Mouse (Mus musculus) liver, adult 2 months (tissue): ENCODE results near the gene Plgrkt. TPM values are rescaled to one million over a fixed set of nuclear protein-coding genes. Genes with fewer than 3 reads are reported as not detected.
A peak's percentile ranks its signal among the peaks of the same experiment; 100 is the strongest.

Experiments
- DNase-seq: peaks from one replicate; pipeline ENCODE4 v3.0.0-alpha.2; 2011; ENCODE audit warnings: low read depth, low spot score; ENCODE audit errors: extremely low read depth
- H3K27ac ChIP-seq: fragments of 200-500 bp; replicated peaks from 2 replicates; pipeline ENCODE4 v1.5.1; 2012; ENCODE audit warnings: low read depth, mild to moderate bottlenecking, control low read depth, inconsistent platforms, low read length; ENCODE audit not compliant: insufficient read depth
- H3K27me3 ChIP-seq: fragments of 200-500 bp; 2 replicates; pipeline ENCODE4 v1.6.1; 2012; ENCODE audit warnings: mild to moderate bottlenecking, moderate library complexity, low read length, inconsistent platforms; ENCODE audit not compliant: control insufficient read depth, insufficient read depth
- H3K36me3 ChIP-seq: fragments of 200-500 bp; 2 replicates; pipeline ENCODE4 v1.6.1; 2012; ENCODE audit warnings: low read length, inconsistent platforms; ENCODE audit not compliant: control insufficient read depth, insufficient read depth
- H3K4me1 ChIP-seq: fragments of 200-500 bp; 2 replicates; pipeline ENCODE4 v1.6.1; 2011; ENCODE audit warnings: low read length; ENCODE audit not compliant: control insufficient read depth, insufficient read depth
- H3K4me3 ChIP-seq: fragments of 200-500 bp; 2 replicates; pipeline ENCODE4 v1.5.1; 2011; ENCODE audit warnings: low read depth, mild to moderate bottlenecking, control low read depth, low read length, moderate library complexity; ENCODE audit not compliant: insufficient read depth
- H3K79me2 ChIP-seq: fragments of 200-500 bp; 2 replicates; pipeline ENCODE4 v1.6.1; 2012; ENCODE audit warnings: inconsistent platforms, mild to moderate bottlenecking, low read length, moderate library complexity; ENCODE audit not compliant: control insufficient read depth, insufficient read depth
- H3K9ac ChIP-seq: fragments of 200-500 bp; 2 replicates; pipeline ENCODE4 v1.6.1; 2012; ENCODE audit warnings: low read depth, mild to moderate bottlenecking, control low read depth, inconsistent platforms, low read length
- CTCF ChIP-seq: fragments of 200-500 bp; IDR thresholded peaks from 2 replicates; pipeline ENCODE4 v1.5.1; 2011; ENCODE audit warnings: low read depth, low read length, control low read depth
- POLR2A ChIP-seq: fragments of 200-500 bp; IDR thresholded peaks from 2 replicates; pipeline ENCODE4 v1.6.1; 2011; ENCODE audit warnings: low read length, control low read depth; ENCODE audit not compliant: insufficient read depth; ENCODE audit errors: extremely low read depth
- WGBS: fragments of 180-500 bp; shearing (Covaris S2); methylation state at CpG from one replicate; pipeline ENCODE4 v1.1.7; 2018; 5-methylcytosine and 5-hydroxymethylcytosine counted together
- polyA plus RNA-seq: library from polyadenylated mRNA; depleted of rRNA; stranded (reverse); fragments of >200 nt; gene quantifications from 2 replicates; pipeline ENCODE4 v1.2.3, GENCODE M21; 2012
- total RNA-seq: library from RNA; depleted of rRNA; stranded (reverse); fragments of >200 nt; gene quantifications from 2 replicates; pipeline ENCODE4 v1.2.3, GENCODE M21; 2014

The Plgrkt gene
- total and polyA plus RNA-seq, 2 experiments, result 14.0 to 14.8 TPM

- Histone ChIP-seq H3K4me1 (peaks cover 2% of the 10 kb centered on the region; the same call in 1 of the 2 replicates), H3K27me3 (no peaks in the 10 kb centered on the region), H3K4me3 (peak overlapping the region; percentile 29; the same call in 1 of the 2 replicates), H3K36me3 (peaks cover 1% of the 10 kb centered on the region), H3K9ac (no peak overlapping the region), H3K27ac (no peak overlapping the region), H3K79me2 (no peaks in the 10 kb centered on the region)
- TF ChIP-seq POLR2A (no peak), CTCF (peak; percentile 95)
- WGBS, result 4% methylated on average over 20 of the region's 20 CpGs
- peak; percentile 65 for DNase-seq
These were observed 12.0 kb downstream of the Plgrkt start for GRCm38 (mm10) chr19:29354895-29355877.

- 82% methylated on average over 5 of the region's 5 CpGs for WGBS
- TF ChIP-seq CTCF, result no peak
- TF ChIP-seq POLR2A, result no peak
These were observed 16.2 kb downstream of the Plgrkt start for GRCm38 (mm10) chr19:29350991-29351390.

GRCm38 (mm10) chr19:29345636-29346035, 21.6 kb downstream of the Plgrkt start:
- Histone ChIP-seq H3K79me2 (no peaks in the 10 kb centered on the region), H3K27ac (no peak overlapping the region), H3K4me1 (no peaks in the 10 kb centered on the region; the same call in 1 of the 2 replicates), H3K4me3 (no peak overlapping the region), H3K36me3 (peaks cover 2% of the 10 kb centered on the region; the same call in 1 of the 2 replicates), H3K9ac (no peak overlapping the region), H3K27me3 (no peaks in the 10 kb centered on the region)
- DNase-seq, result no peak
- TF ChIP-seq CTCF, result no peak
- TF ChIP-seq POLR2A, result no peak
- 45% methylated on average over 6 of the region's 6 CpGs for WGBS

More at GRCm38 (mm10) chr19:29350991-29351390, 16.2 kb downstream of the Plgrkt start:
- no peaks in the 10 kb centered on the region for H3K27me3 ChIP-seq
- H3K9ac ChIP-seq, result no peak overlapping the region
- DNase-seq, result no peak
- H3K36me3 ChIP-seq, result peaks cover 2% of the 10 kb centered on the region
- H3K4me3 ChIP-seq, result no peak overlapping the region
- no peaks in the 10 kb centered on the region for H3K79me2 ChIP-seq
- peaks cover 2% of the 10 kb centered on the region; the same call in 1 of the 2 replicates for H3K4me1 ChIP-seq
- no peak overlapping the region for H3K27ac ChIP-seq

GRCm38 (mm10) chr19:29344868-29345267, 22.3 kb downstream of the Plgrkt start:
- DNase-seq, result no peak
- Histone ChIP-seq H3K27me3 (no peaks in the 10 kb centered on the region), H3K27ac (no peak overlapping the region), H3K4me3 (no peak overlapping the region), H3K4me1 (no peaks in the 10 kb centered on the region; the same call in 1 of the 2 replicates), H3K36me3 (no peaks in the 10 kb centered on the region), H3K9ac (no peak overlapping the region), H3K79me2 (no peaks in the 10 kb centered on the region)
- no peak for TF ChIP-seq CTCF
- TF ChIP-seq POLR2A, result no peak

- WGBS, result 93% methylated on average over 6 of the region's 6 CpGs
These were observed 24.9 kb downstream of the Plgrkt start for GRCm38 (mm10) chr19:29342281-29342680.

GRCm38 (mm10) chr19:29341029-29341428, 26.2 kb downstream of the Plgrkt start:
- H3K4me3 ChIP-seq, result no peak overlapping the region
- H3K4me1 ChIP-seq, result no peaks in the 10 kb centered on the region; the same call in 1 of the 2 replicates
- TF ChIP-seq CTCF (no peak), POLR2A (no peak)
- no peak for DNase-seq
- WGBS, result 81% methylated on average over 4 of the region's 4 CpGs
- no peak overlapping the region for H3K9ac ChIP-seq
- no peaks in the 10 kb centered on the region for H3K79me2 ChIP-seq
- no peaks in the 10 kb centered on the region for H3K27me3 ChIP-seq
- H3K27ac ChIP-seq, result no peak overlapping the region
- no peaks in the 10 kb centered on the region for H3K36me3 ChIP-seq

More at GRCm38 (mm10) chr19:29342281-29342680, 24.9 kb downstream of the Plgrkt start:
- H3K4me3 ChIP-seq, result no peak overlapping the region
- no peaks in the 10 kb centered on the region for H3K27me3 ChIP-seq
- DNase-seq, result no peak
- no peaks in the 10 kb centered on the region for H3K36me3 ChIP-seq
- H3K9ac ChIP-seq, result no peak overlapping the region
- H3K4me1 ChIP-seq, result no peaks in the 10 kb centered on the region; the same call in 1 of the 2 replicates
- no peaks in the 10 kb centered on the region for H3K79me2 ChIP-seq
- TF ChIP-seq CTCF (no peak), POLR2A (no peak)
- H3K27ac ChIP-seq, result no peak overlapping the region
